Comparison of ENCODE assay signal across 9 mouse cellular contexts in genomic region chrX:102059437-102059836, GRCm38 (mm10). TPM values are rescaled to one million over a fixed set of nuclear protein-coding genes. Genes with fewer than 3 reads are reported as not detected.
DNase-seq lines count a peak whose midpoint lies in the region; ATAC-seq and TF ChIP-seq lines count a peak whose summit lies in the region.
"Had no signal": no experiment of that assay in that cellular context is flagged by ENCODE, and none has a peak within 500 bp of the region (broad histone marks: within the 10 kb centered on the region; RNA-seq: fewer than 3 reads in every experiment).

No protein-coding gene starts in this region.

- ATAC-seq in midbrain, embryonic 14.5 days (ENCODE audit: low FRiP score, low TSS enrichment) = no peak
- no peak for ATAC-seq in midbrain, embryonic 13.5 days
- 0 out of 2 replicates have a peak, but pooled peaks have one; percentile 49 for ATAC-seq in stomach, postnatal 0 days (ENCODE audit: low FRiP score, low TSS enrichment)

- no peak overlapping the region for H3K9ac ChIP-seq in midbrain, embryonic 14.5 days (replicated peaks; ENCODE audit: low read length)
- no peak overlapping the region for H3K9ac ChIP-seq in midbrain, embryonic 13.5 days (replicated peaks)
- no peak overlapping the region for H3K9ac ChIP-seq in liver, adult 2 months (ENCODE audit: low read depth, low read length)
- H3K9ac ChIP-seq in stomach, postnatal 0 days (ENCODE audit: low read length) = no peak overlapping the region
- H3K9ac ChIP-seq: midbrain, embryonic 12.5 days had no signal

- 39% methylated on average over 9 of the region's 9 CpGs for WGBS in cerebellum, adult 2 months
- 63% methylated on average over 9 of the region's 9 CpGs for WGBS in midbrain, embryonic 14.5 days
- 64% methylated on average over 9 of the region's 9 CpGs for WGBS in midbrain, embryonic 13.5 days
- 53% methylated on average over 9 of the region's 9 CpGs for WGBS in liver, adult 2 months
- whole genome bisulfite sequencing in stomach, postnatal 0 days = 57% methylated on average over 9 of the region's 9 CpGs
- WGBS in hindbrain, embryonic 10.5 days = 68% methylated on average over 9 of the region's 9 CpGs

- no peak for TF ChIP-seq POLR2A in cerebellum, adult 2 months (IDR thresholded peaks at IDR 0.05; ENCODE audit: borderline replicate concordance, insufficient read depth, low read length)
- TF ChIP-seq POLR2A in liver, adult 2 months (IDR thresholded peaks at IDR 0.05; ENCODE audit: extremely low read depth, insufficient read depth, low read length) = no peak

- no peak for TF ChIP-seq EP300 in stomach, postnatal 0 days (optimal IDR thresholded peaks at IDR 0.05)

- no peak for DNase-seq in cerebellum, adult 2 months
- DNase-seq in cerebellum, adult 8-10 months = no peak
- DNase-seq in midbrain, embryonic 14.5 days = peak; percentile 55
- DNase-seq in liver, adult 2 months (ENCODE audit: extremely low read depth, low read depth, low spot score) = peak; percentile 27
- no peak for DNase-seq in stomach, postnatal 0 days (ENCODE audit: low spot score)
- DNase-seq in hindbrain, embryonic 10.5 days (ENCODE audit: low spot score) = no peak
- no peak for DNase-seq in layer of hippocampus, postnatal 25 days (ENCODE audit: extremely low spot score in 1 of 2, low spot score in 1 of 2)

- H3K4me3 ChIP-seq in cerebellum, adult 2 months (replicated peaks; ENCODE audit: insufficient read depth, low read depth, low read length) = no peak overlapping the region
- no peak overlapping the region for H3K4me3 ChIP-seq in midbrain, embryonic 14.5 days (replicated peaks; ENCODE audit: low read depth, low read length)
- H3K4me3 ChIP-seq in midbrain, embryonic 13.5 days (replicated peaks) = no peak overlapping the region
- no peak overlapping the region for H3K4me3 ChIP-seq in liver, adult 2 months (ENCODE audit: insufficient read depth, low read depth, low read length)
- no peak overlapping the region for H3K4me3 ChIP-seq in stomach, postnatal 0 days (ENCODE audit: low read depth, low read length)
- no peak overlapping the region for H3K4me3 ChIP-seq in hindbrain, embryonic 10.5 days
- H3K4me3 ChIP-seq: midbrain, embryonic 12.5 days had no signal

- H3K27me3 ChIP-seq in cerebellum, adult 2 months (ENCODE audit: control insufficient read depth, insufficient read depth, low read length) = no peaks in the 10 kb centered on the region
- no peaks in the 10 kb centered on the region for H3K27me3 ChIP-seq in midbrain, embryonic 14.5 days (ENCODE audit: control insufficient read depth, insufficient read depth, low read length)
- peaks cover 23% of the 10 kb centered on the region; the same call in 1 of the 2 replicates for H3K27me3 ChIP-seq in midbrain, embryonic 13.5 days
- H3K27me3 ChIP-seq in liver, adult 2 months (ENCODE audit: control insufficient read depth, insufficient read depth, low read length) = no peaks in the 10 kb centered on the region
- no peaks in the 10 kb centered on the region for H3K27me3 ChIP-seq in stomach, postnatal 0 days (ENCODE audit: control insufficient read depth, insufficient read depth, low read length)
- H3K27me3 ChIP-seq in hindbrain, embryonic 10.5 days (ENCODE audit: insufficient read depth, poor library complexity, severe bottlenecking) = peaks cover 28% of the 10 kb centered on the region

- H3K4me1 ChIP-seq in cerebellum, adult 2 months (ENCODE audit: control insufficient read depth, insufficient read depth, low read length) = peaks cover 13% of the 10 kb centered on the region
- 0 out of 2 replicates have a peak, but pooled peaks cover 3% of the 10 kb centered on the region for H3K4me1 ChIP-seq in midbrain, embryonic 14.5 days (ENCODE audit: control insufficient read depth, insufficient read depth, low read length)
- peaks cover 10% of the 10 kb centered on the region for H3K4me1 ChIP-seq in midbrain, embryonic 13.5 days (replicated peaks)
- no peaks in the 10 kb centered on the region; the same call in 1 of the 2 replicates for H3K4me1 ChIP-seq in liver, adult 2 months (ENCODE audit: control insufficient read depth, insufficient read depth, low read length)
- H3K4me1 ChIP-seq in stomach, postnatal 0 days (replicated peaks; ENCODE audit: control insufficient read depth, insufficient read depth) = no peaks in the 10 kb centered on the region
- peaks cover 10% of the 10 kb centered on the region; the same call in 1 of the 2 replicates for H3K4me1 ChIP-seq in hindbrain, embryonic 10.5 days (replicated peaks)

- H3K79me2 ChIP-seq in liver, adult 2 months (ENCODE audit: control insufficient read depth, insufficient read depth, low read length) = no peaks in the 10 kb centered on the region

- H3K9me3 ChIP-seq in midbrain, embryonic 14.5 days (ENCODE audit: control insufficient read depth, low read length) = no peaks in the 10 kb centered on the region
- H3K9me3 ChIP-seq in midbrain, embryonic 13.5 days = no peaks in the 10 kb centered on the region
- no peaks in the 10 kb centered on the region for H3K9me3 ChIP-seq in stomach, postnatal 0 days (ENCODE audit: control insufficient read depth, low read length)
- H3K9me3 ChIP-seq in hindbrain, embryonic 10.5 days = no peaks in the 10 kb centered on the region
- H3K9me3 ChIP-seq: midbrain, embryonic 12.5 days had no signal

- no peak overlapping the region for H3K27ac ChIP-seq in cerebellum, adult 2 months (ENCODE audit: insufficient read depth, low read length)
- H3K27ac ChIP-seq in midbrain, embryonic 14.5 days (replicated peaks; ENCODE audit: low read depth, low read length) = no peak overlapping the region
- no peak overlapping the region for H3K27ac ChIP-seq in midbrain, embryonic 13.5 days
- H3K27ac ChIP-seq in liver, adult 2 months (replicated peaks; ENCODE audit: insufficient read depth, low read depth, low read length) = no peak overlapping the region
- H3K27ac ChIP-seq in stomach, postnatal 0 days (replicated peaks) = no peak overlapping the region
- H3K27ac ChIP-seq in hindbrain, embryonic 10.5 days = no peak overlapping the region
- H3K27ac ChIP-seq: midbrain, embryonic 12.5 days had no signal

- no peak overlapping the region for H3K4me2 ChIP-seq in midbrain, embryonic 14.5 days (ENCODE audit: low read length)
- no peak overlapping the region for H3K4me2 ChIP-seq in midbrain, embryonic 13.5 days (replicated peaks)
- no peak overlapping the region for H3K4me2 ChIP-seq in stomach, postnatal 0 days (replicated peaks; ENCODE audit: low read depth)
- H3K4me2 ChIP-seq: midbrain, embryonic 12.5 days had no signal

- H3K36me3 ChIP-seq in midbrain, embryonic 14.5 days (ENCODE audit: control insufficient read depth, insufficient read depth, low read length) = no peaks in the 10 kb centered on the region
- no peaks in the 10 kb centered on the region for H3K36me3 ChIP-seq in midbrain, embryonic 13.5 days
- no peaks in the 10 kb centered on the region for H3K36me3 ChIP-seq in liver, adult 2 months (ENCODE audit: control insufficient read depth, insufficient read depth, low read length)
- H3K36me3 ChIP-seq in stomach, postnatal 0 days (ENCODE audit: control insufficient read depth, insufficient read depth, low read length) = no peaks in the 10 kb centered on the region
- no peaks in the 10 kb centered on the region for H3K36me3 ChIP-seq in hindbrain, embryonic 10.5 days
- H3K36me3 ChIP-seq: midbrain, embryonic 12.5 days had no signal

- TF ChIP-seq CTCF in cerebellum, adult 2 months (IDR thresholded peaks at IDR 0.05; ENCODE audit: borderline replicate concordance, insufficient read depth, low read depth, low read length) = peak; percentile 28; the same call in 1 of the 2 replicates
- peak; percentile 43; the same call in 1 of the 2 replicates for TF ChIP-seq CTCF in liver, adult 2 months (IDR thresholded peaks at IDR 0.05; ENCODE audit: low read depth, low read length)
- peak; percentile 68 for TF ChIP-seq CTCF in stomach, postnatal 0 days (IDR thresholded peaks at IDR 0.05; ENCODE audit: low read depth)

RNA-seq across cellular contexts. Expression of gene Rtl5, which starts 11.7 kb away (rescaled TPM):
- polyA plus RNA-seq in cerebellum, adult 2 months (2012; rRNA removed) = 14.7 and 16.1 TPM in 2 replicates
- polyA plus RNA-seq in midbrain, embryonic 14.5 days (2014; fragmentation: Nextera tagmentation; extraction: Ambion mirVana) = 4.9 and 8.1 TPM in 2 replicates
- 8.0 and 10.9 TPM in 2 replicates for polyA plus RNA-seq in midbrain, embryonic 13.5 days (2015; fragmentation: Nextera tagmentation; extraction: Ambion mirVana)
- 0.74 and 1.5 TPM in 2 replicates for total RNA-seq in liver, adult 2 months (2014; rRNA removed)
- 0.76 and 0.97 TPM in 2 replicates for polyA plus RNA-seq in liver, adult 2 months (2012; rRNA removed)
- 0.56 and 0.64 TPM in 2 replicates for polyA plus RNA-seq in stomach, postnatal 0 days (2015; fragmentation: Nextera tagmentation; extraction: Ambion mirVana)
- polyA plus RNA-seq in hindbrain, embryonic 10.5 days (2016; fragmentation: Nextera tagmentation; extraction: Ambion mirVana) = 2.8 and 3.6 TPM in 2 replicates
- total RNA-seq in layer of hippocampus, postnatal 25 days (2021) = 1 to 10 TPM; 8.0 to 9.5 TPM

RNA-seq across cellular contexts. Expression of gene Pin4, which starts 59.8 kb away (rescaled TPM):
- 42.2 and 51.5 TPM in 2 replicates for polyA plus RNA-seq in cerebellum, adult 2 months (2012; rRNA removed)
- polyA plus RNA-seq in midbrain, embryonic 14.5 days (2014; fragmentation: Nextera tagmentation; extraction: Ambion mirVana) = 60.6 and 76.6 TPM in 2 replicates
- 83.7 and 93.5 TPM in 2 replicates for polyA plus RNA-seq in midbrain, embryonic 13.5 days (2015; fragmentation: Nextera tagmentation; extraction: Ambion mirVana)
- total RNA-seq in liver, adult 2 months (2014; rRNA removed) = 6.8 and 14.0 TPM in 2 replicates
- 2.2 and 3.8 TPM in 2 replicates for polyA plus RNA-seq in liver, adult 2 months (2012; rRNA removed)
- polyA plus RNA-seq in stomach, postnatal 0 days (2015; fragmentation: Nextera tagmentation; extraction: Ambion mirVana) = 48.2 and 61.7 TPM in 2 replicates
- polyA plus RNA-seq in hindbrain, embryonic 10.5 days (2016; fragmentation: Nextera tagmentation; extraction: Ambion mirVana) = 85.5 and 89.4 TPM in 2 replicates
- 10 to 100 TPM; 28.0 to 36.0 TPM for total RNA-seq in layer of hippocampus, postnatal 25 days (2021)

Comparison
In these comparisons a context has a peak if more than half of its experiments do, and no peak if none do; other contexts are left out.
1. DNase-seq: peak in midbrain, embryonic 14.5 days (single experiment) and liver, adult 2 months (single experiment); none in cerebellum, adult 2 months (0 of 2), cerebellum, adult 8-10 months (single experiment), stomach, postnatal 0 days (single experiment), hindbrain, embryonic 10.5 days (single experiment) and layer of hippocampus, postnatal 25 days (0 of 2).
2. Peak in every context shown above with its lines, with median percentiles within 50 percentile points of each other: CTCF ChIP-seq.